Mouse (Mus musculus) hindlimb bud, embryonic 11.5 days (tissue): ENCODE measurements around the gene Fitm2.

Experiments
- DNase-seq: peaks from one replicate; pipeline ENCODE4 v3.0.0-alpha.2; 2012; ENCODE audit warnings: low read depth, low spot score; ENCODE audit errors: extremely low spot score

Fitm2 gene

GRCm38 (mm10) chr2:163472466-163472851 lies at the start of gene Fitm2:
Gene Fitm2, minus strand, starts transcription at chr2:163472629.
- peak; percentile 95 for DNase-seq

GRCm38 (mm10) chr2:163506300-163507004 lies 34.0 kb upstream of the Fitm2 start, which contains the start of gene Hnf4a:
Gene Hnf4a, plus strand, starts transcription at chr2:163506808.
- no peak for DNase-seq

GRCm38 (mm10) chr2:163503191-163503590 lies 30.8 kb upstream of the Fitm2 start:
- DNase-seq, result no peak

- DNase-seq, result no peak
Observed at GRCm38 (mm10) chr2:163502219-163502618, 29.8 kb upstream of the Fitm2 start.

GRCm38 (mm10) chr2:163494456-163494855 lies 22.0 kb upstream of the Fitm2 start:
- no peak for DNase-seq

GRCm38 (mm10) chr2:163493976-163494375 lies 21.5 kb upstream of the Fitm2 start:
- no peak for DNase-seq

- no peak for DNase-seq
Observed at GRCm38 (mm10) chr2:163493031-163493430, 20.6 kb upstream of the Fitm2 start.

- DNase-seq, result no peak
Observed at GRCm38 (mm10) chr2:163492018-163492417, 19.6 kb upstream of the Fitm2 start, which contains the start of gene R3hdml. Gene R3hdml, plus strand, starts transcription at chr2:163492318.

GRCm38 (mm10) chr2:163491351-163491750 lies 18.9 kb upstream of the Fitm2 start:
- DNase-seq, result no peak

GRCm38 (mm10) chr2:163490656-163491055 lies 18.2 kb upstream of the Fitm2 start:
- no peak for DNase-seq

- DNase-seq, result no peak
Observed at GRCm38 (mm10) chr2:163489725-163490291, 17.4 kb upstream of the Fitm2 start.

GRCm38 (mm10) chr2:163487360-163487759 lies 14.9 kb upstream of the Fitm2 start:
- no peak for DNase-seq

- no peak for DNase-seq
Observed at GRCm38 (mm10) chr2:163481539-163482029, 9.2 kb upstream of the Fitm2 start.

- DNase-seq, result no peak
Observed at GRCm38 (mm10) chr2:163480191-163480825, 7.9 kb upstream of the Fitm2 start.

- no peak for DNase-seq
Observed at GRCm38 (mm10) chr2:163471710-163472465, 541 bp downstream of the Fitm2 start.

- no peak for DNase-seq
Observed at GRCm38 (mm10) chr2:163471136-163471535, 1.3 kb downstream of the Fitm2 start.

GRCm38 (mm10) chr2:163469711-163470110 lies 2.7 kb downstream of the Fitm2 start:
- DNase-seq, result no peak

GRCm38 (mm10) chr2:163468866-163469265 lies 3.6 kb downstream of the Fitm2 start:
- no peak for DNase-seq

GRCm38 (mm10) chr2:163467585-163467984 lies 4.8 kb downstream of the Fitm2 start:
- DNase-seq, result no peak

- no peak for DNase-seq
Observed at GRCm38 (mm10) chr2:163466771-163467170, 5.7 kb downstream of the Fitm2 start.

- DNase-seq, result no peak
Observed at GRCm38 (mm10) chr2:163464562-163464961, 7.9 kb downstream of the Fitm2 start.
